Mouse (Mus musculus) MEL (cell line): ENCODE data around the gene Lum. TPM values are rescaled to one million over a fixed set of nuclear protein-coding genes. Genes with fewer than 3 reads are reported as not detected.

Source experiments
- DNase-seq: peaks from one replicate; pipeline ENCODE4 v3.0.0; 2011; ENCODE audit warnings: low read depth, low spot score
- H3K27ac ChIP-seq: 2 replicates; pipeline ENCODE4 v1.5.1; 2012; ENCODE audit warnings: low read depth, mild to moderate bottlenecking, control low read depth, low read length, moderate library complexity; ENCODE audit not compliant: control insufficient read depth
- H3K27me3 ChIP-seq, 2 experiments: fragments of 150-350 bp in 1 of 2; sonication (generic) in 1 of 2; 2 replicates each; pipeline ENCODE4 v1.6.1; 2012; ENCODE audit warnings: low read length in 2 of 2, mild to moderate bottlenecking in 2 of 2, improper control_type of control experiment in 1 of 2, moderate library complexity in 1 of 2; ENCODE audit not compliant: insufficient read depth in 2 of 2, control insufficient read depth in 1 of 2
- H3K36me3 ChIP-seq, 2 experiments: 2 replicates each; pipeline ENCODE4 v1.6.1; 2012 to 2014; ENCODE audit warnings: low read length in 2 of 2, improper control_type of control experiment in 1 of 2, inconsistent platforms in 1 of 2, mild to moderate bottlenecking in 1 of 2; ENCODE audit not compliant: insufficient read depth in 2 of 2, control insufficient read depth in 1 of 2
- H3K4me1 ChIP-seq, 2 experiments: fragments of 150-350 bp in 1 of 2; sonication (generic) in 1 of 2; 2 replicates each; pipeline ENCODE4 v1.6.1; 2012; ENCODE audit warnings: low read length in 2 of 2, improper control_type of control experiment in 1 of 2, mild to moderate bottlenecking in 1 of 2; ENCODE audit not compliant: insufficient read depth in 2 of 2, control insufficient read depth in 1 of 2
- H3K4me3 ChIP-seq, 2 experiments: fragments of 150-350 bp in 1 of 2; sonication (generic) in 1 of 2; 2 replicates each; pipeline ENCODE4 v1.5.1; 2012; ENCODE audit warnings: low read depth in 2 of 2, low read length in 2 of 2, mild to moderate bottlenecking in 2 of 2, moderate library complexity in 2 of 2, control low read depth in 1 of 2, improper control_type of control experiment in 1 of 2; ENCODE audit not compliant: control insufficient read depth in 1 of 2, insufficient read depth in 1 of 2
- H3K79me2 ChIP-seq: 2 replicates; pipeline ENCODE4 v1.6.1; 2012; ENCODE audit warnings: mild to moderate bottlenecking, low read length, moderate library complexity; ENCODE audit not compliant: control insufficient read depth, poor library complexity, insufficient read depth
- H3K9ac ChIP-seq: 2 replicates; pipeline ENCODE4 v1.6.1; 2012; ENCODE audit warnings: low read depth, mild to moderate bottlenecking, control low read depth, low read length, moderate library complexity; ENCODE audit not compliant: control insufficient read depth, poor library complexity, severe bottlenecking
- H3K9me3 ChIP-seq: fragments of 150-350 bp; sonication (generic); replicated peaks from 2 replicates; pipeline ENCODE4 v1.6.1; 2012; ENCODE audit warnings: mild to moderate bottlenecking, low read length, improper control_type of control experiment, moderate library complexity; ENCODE audit not compliant: insufficient read depth
- BHLHE40 ChIP-seq: IDR thresholded peaks from 2 replicates; pipeline ENCODE4 v1.6.1; 2012; ENCODE audit warnings: low read depth, mild to moderate bottlenecking, inconsistent platforms, low read length, improper control_type of control experiment, borderline replicate concordance
- CTCF ChIP-seq, 3 experiments: IDR thresholded peaks in 2 of 3; conservative IDR thresholded peaks in 1 of 3; 2 replicates each; pipeline ENCODE4 v1.5.1; 2011 to 2012; ENCODE audit warnings: low read length in 3 of 3, low read depth in 2 of 3, mild to moderate bottlenecking in 2 of 3, improper control_type of control experiment in 1 of 3, inconsistent platforms in 1 of 3, mixed read lengths in 1 of 3, moderate library complexity in 1 of 3; ENCODE audit not compliant: control insufficient read depth in 1 of 3, insufficient read depth in 1 of 3, poor library complexity in 1 of 3, severe bottlenecking in 1 of 3
- E2F4 ChIP-seq: IDR thresholded peaks from 2 replicates; pipeline ENCODE4 v1.6.1; 2011; ENCODE audit warnings: low read depth, low read length, improper control_type of control experiment, borderline replicate concordance
- ELF1 ChIP-seq: IDR thresholded peaks from 2 replicates; pipeline ENCODE4 v1.6.1; 2014; ENCODE audit warnings: low read depth, mild to moderate bottlenecking, inconsistent platforms, low read length, improper control_type of control experiment, moderate library complexity
- EP300 ChIP-seq, 2 experiments: IDR thresholded peaks; 2 replicates each; pipeline ENCODE4 v1.6.1; 2011; ENCODE audit warnings: improper control_type of control experiment in 2 of 2, low read length in 2 of 2, low read depth in 1 of 2, mild to moderate bottlenecking in 1 of 2
- HCFC1 ChIP-seq: IDR thresholded peaks from 2 replicates; pipeline ENCODE4 v1.6.1; 2012; ENCODE audit warnings: low read depth, mild to moderate bottlenecking, inconsistent platforms, low read length, improper control_type of control experiment, moderate library complexity
- JUND ChIP-seq: IDR thresholded peaks from 2 replicates; pipeline ENCODE4 v1.6.1; 2011; ENCODE audit warnings: low read depth, mild to moderate bottlenecking, improper control_type of control experiment, low read length
- KAT2A ChIP-seq: conservative IDR thresholded peaks from 2 replicates; pipeline ENCODE4 v1.6.1; 2012; ENCODE audit warnings: low read depth, low read length, improper control_type of control experiment, inconsistent platforms
- MAFK ChIP-seq: IDR thresholded peaks from 2 replicates; pipeline ENCODE4 v1.6.1; 2011; ENCODE audit warnings: low read depth, mild to moderate bottlenecking, low read length, improper control_type of control experiment, borderline replicate concordance
- MYB ChIP-seq: IDR thresholded peaks from 2 replicates; pipeline ENCODE4 v1.6.1; 2011; ENCODE audit warnings: mild to moderate bottlenecking, low read depth, low read length, improper control_type of control experiment
- NRF1 ChIP-seq: IDR thresholded peaks from 2 replicates; pipeline ENCODE4 v1.6.1; 2014; ENCODE audit warnings: low read depth, mild to moderate bottlenecking, inconsistent platforms, low read length, improper control_type of control experiment, moderate library complexity; ENCODE audit not compliant: poor library complexity, insufficient read depth, severe bottlenecking
- POLR2A ChIP-seq, 2 experiments: IDR thresholded peaks; 2 replicates each; pipeline ENCODE4 v1.6.1; 2011 to 2012; ENCODE audit warnings: low read length in 2 of 2, mild to moderate bottlenecking in 2 of 2, control low read depth in 1 of 2, improper control_type of control experiment in 1 of 2, low read depth in 1 of 2, moderate library complexity in 1 of 2; ENCODE audit not compliant: control insufficient read depth in 1 of 2, insufficient read depth in 1 of 2, poor library complexity in 1 of 2
- POLR2AphosphoS2 ChIP-seq: IDR thresholded peaks from 2 replicates; pipeline ENCODE4 v1.6.1; 2011; ENCODE audit warnings: low read length, improper control_type of control experiment
- RAD21 ChIP-seq: IDR thresholded peaks from 2 replicates; pipeline ENCODE4 v1.6.1; 2011; ENCODE audit warnings: mild to moderate bottlenecking, low read depth, low read length, improper control_type of control experiment
- SIN3A ChIP-seq: IDR thresholded peaks from 2 replicates; pipeline ENCODE4 v1.6.1; 2012; ENCODE audit warnings: low read length, improper control_type of control experiment, inconsistent platforms
- SMC3 ChIP-seq: IDR thresholded peaks from 2 replicates; pipeline ENCODE4 v1.6.1; 2011; ENCODE audit warnings: low read depth, low read length, improper control_type of control experiment
- TAL1 ChIP-seq: IDR thresholded peaks from 2 replicates; pipeline ENCODE4 v1.6.1; 2012; ENCODE audit warnings: mild to moderate bottlenecking, inconsistent platforms, low read length, moderate library complexity, mixed read lengths
- TCF12 ChIP-seq: IDR thresholded peaks from 2 replicates; pipeline ENCODE4 v1.6.1; 2014; ENCODE audit warnings: low read depth, mild to moderate bottlenecking, inconsistent platforms, low read length, improper control_type of control experiment, moderate library complexity
- UBTF ChIP-seq: IDR thresholded peaks from 2 replicates; pipeline ENCODE4 v1.6.1; 2012; ENCODE audit warnings: low read depth, mild to moderate bottlenecking, inconsistent platforms, low read length, improper control_type of control experiment, moderate library complexity, borderline replicate concordance; ENCODE audit not compliant: insufficient read depth
- ZKSCAN1 ChIP-seq: IDR thresholded peaks from 2 replicates; pipeline ENCODE4 v1.6.1; 2012; ENCODE audit warnings: low read depth, mild to moderate bottlenecking, inconsistent platforms, low read length, improper control_type of control experiment, moderate library complexity
- ZMIZ1 ChIP-seq: IDR thresholded peaks from 2 replicates; pipeline ENCODE4 v1.6.1; 2012; ENCODE audit warnings: low read depth, mild to moderate bottlenecking, inconsistent platforms, low read length, improper control_type of control experiment, moderate library complexity
- polyA plus RNA-seq, 2 experiments: library from polyadenylated mRNA; stranded (reverse) in 1 of 2; unstranded in 1 of 2; fragments of >175 nt in 1 of 2; fragments of >200 nt in 1 of 2; gene quantifications; 2 replicates each; pipeline versions ENCODE4 v1.2.1 to v1.2.4; 2012; ENCODE audit warnings: low replicate concordance in 2 of 2, low read depth in 1 of 2; ENCODE audit not compliant: insufficient read length in 2 of 2, insufficient read depth in 1 of 2, missing spikeins in 1 of 2
- total RNA-seq: library from RNA; depleted of rRNA; stranded (reverse); fragments of 300-350 nt; gene quantifications from 2 replicates; pipeline ENCODE4 v1.2.3, GENCODE M21; 2012

The Lum gene
- total and polyA plus RNA-seq, 3 experiments, result not detected

DNA sequence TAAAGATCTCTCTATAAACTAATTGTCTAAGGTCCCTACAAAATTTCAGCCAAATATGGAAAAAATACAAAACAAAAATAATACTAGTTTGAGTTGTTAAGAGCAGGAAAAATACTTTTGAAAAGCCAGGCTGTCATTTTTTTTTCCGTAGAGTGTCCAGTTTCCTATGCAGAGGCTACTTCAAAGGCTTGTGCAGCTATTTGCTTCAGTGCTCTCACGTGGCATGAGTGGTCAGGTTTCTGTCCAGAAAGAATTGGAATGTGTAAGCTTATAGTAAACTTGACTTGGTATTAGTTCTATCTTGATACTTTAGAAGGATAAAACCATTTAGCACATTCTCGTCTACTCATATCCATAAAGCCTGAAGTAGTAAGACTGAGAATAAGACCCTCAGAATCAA, 26.8 kb downstream of the Lum start:
- no peaks in the 10 kb centered on the region for H3K27me3 ChIP-seq

DNA sequence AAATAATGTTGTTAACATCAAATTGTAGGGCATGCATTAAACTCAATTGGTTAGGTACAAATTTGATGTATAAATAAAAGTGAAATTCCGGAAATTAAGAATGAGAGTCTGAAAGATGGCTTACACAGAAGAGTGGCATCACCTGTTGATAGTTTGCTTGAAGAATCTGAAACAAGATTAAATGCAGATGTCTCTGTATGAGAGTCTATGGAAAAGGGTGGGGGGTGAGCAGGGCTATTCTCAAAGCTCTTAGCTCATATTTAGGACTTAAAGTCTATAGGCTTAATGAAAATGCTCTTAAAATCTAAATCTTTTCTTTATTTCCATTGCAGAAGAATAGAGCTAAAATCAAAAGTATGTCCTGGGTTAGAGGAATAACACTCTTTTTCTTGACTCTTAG, 30.8 kb downstream of the Lum start:
- Histone ChIP-seq H3K27me3 (no peaks in the 10 kb centered on the region), H3K9ac (no peak overlapping the region), H3K4me3 (no peak overlapping the region), H3K27ac (no peak overlapping the region), H3K79me2 (no peaks in the 10 kb centered on the region), H3K9me3 (no peaks in the 10 kb centered on the region), H3K36me3 (no peaks in the 10 kb centered on the region), H3K4me1 (no peaks in the 10 kb centered on the region)
- no peak for TF ChIP-seq ELF1
- DNase-seq, result no peak

More for the DNA sequence above, 26.8 kb downstream of the Lum start:
- no peaks in the 10 kb centered on the region for H3K79me2 ChIP-seq
- no peaks in the 10 kb centered on the region for H3K36me3 ChIP-seq
- TF ChIP-seq HCFC1 (no peak), KAT2A (no peak), E2F4 (no peak), EP300 (IDR thresholded peaks at IDR 0.05; ENCODE audit: low read depth in 1 of 2, low read length in 2 of 2) (no peak), CTCF (IDR thresholded peaks at IDR 0.05 in 2 of 3, conservative IDR thresholded peaks at IDR 0.05 in 1 of 3; ENCODE audit: control insufficient read depth in 1 of 3, insufficient read depth in 1 of 3, low read depth in 2 of 3, low read length in 3 of 3, poor library complexity in 1 of 3, severe bottlenecking in 1 of 3) (no peak), JUND (no peak), MYB (no peak), UBTF (no peak)
- H3K4me1 ChIP-seq, result no peaks in the 10 kb centered on the region
- H3K27ac ChIP-seq, result no peak overlapping the region
- DNase-seq, result no peak
- H3K9me3 ChIP-seq, result no peaks in the 10 kb centered on the region
- no peak overlapping the region for H3K9ac ChIP-seq
- H3K4me3 ChIP-seq, result no peak overlapping the region

DNA sequence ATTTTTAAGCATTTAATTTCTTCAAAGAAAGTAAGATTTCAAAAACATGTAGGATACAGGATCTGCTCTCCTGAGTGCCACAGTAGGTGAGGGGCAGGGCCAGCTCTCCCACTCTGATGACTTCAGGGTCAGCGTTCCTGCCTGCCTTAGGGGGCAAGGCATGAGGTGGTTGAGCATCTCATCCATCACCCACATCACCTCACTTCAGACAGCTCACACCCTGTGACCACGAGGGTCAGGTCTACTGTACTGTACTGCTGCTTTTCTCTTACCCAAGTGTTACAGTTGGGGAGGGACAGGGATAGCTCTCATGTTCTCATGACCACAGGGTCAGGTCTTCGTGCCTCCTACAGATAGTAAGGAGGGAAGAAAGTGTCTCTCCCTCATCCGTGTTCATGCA, 36.8 kb downstream of the Lum start:
- TF ChIP-seq RAD21 (no peak), POLR2A (IDR thresholded peaks at IDR 0.05; ENCODE audit: control insufficient read depth in 1 of 2, insufficient read depth in 1 of 2, low read depth in 1 of 2, low read length in 2 of 2, poor library complexity in 1 of 2) (no peak), POLR2AphosphoS2 (no peak), ZKSCAN1 (no peak), TCF12 (no peak), SIN3A (no peak), JUND (no peak), MAFK (no peak), SMC3 (no peak), TAL1 (no peak), KAT2A (no peak), BHLHE40 (no peak), NRF1 (no peak), ZMIZ1 (no peak)
- H3K79me2 ChIP-seq, result no peaks in the 10 kb centered on the region
- no peak for DNase-seq
- no peaks in the 10 kb centered on the region for H3K4me1 ChIP-seq
- H3K9me3 ChIP-seq, result no peaks in the 10 kb centered on the region
- H3K27me3 ChIP-seq, result no peaks in the 10 kb centered on the region; a peak in 1 of 4 replicates
- H3K4me3 ChIP-seq, result no peak overlapping the region
- no peak overlapping the region for H3K9ac ChIP-seq
- no peaks in the 10 kb centered on the region for H3K36me3 ChIP-seq
- H3K27ac ChIP-seq, result no peak overlapping the region
